Mouse (Mus musculus) stomach, embryonic 16.5 days (tissue): ENCODE data around the gene Ccni. TPM values are rescaled to one million over a fixed set of nuclear protein-coding genes. Genes with fewer than 3 reads are reported as not detected.

Experiments used
- ATAC-seq: fragments of 200-750 bp; cut with Nextera tagmentation; 2 replicates; pipeline ENCODE4 v1.8.0; 2017; ENCODE audit warnings: moderate number of reproducible peaks, moderate TSS enrichment; ENCODE audit not compliant: insufficient read depth, low FRiP score
- H3K27ac ChIP-seq: fragments of 300-500 bp; sonication (generic); 2 replicates; pipeline ENCODE4 v1.5.1; 2014; ENCODE audit warnings: low read length
- H3K27me3 ChIP-seq: fragments of 300-500 bp; sonication (generic); 2 replicates; pipeline ENCODE4 v1.6.1; 2014; ENCODE audit warnings: low read length, control low read depth, mixed read lengths; ENCODE audit not compliant: control insufficient read depth, insufficient read depth
- H3K36me3 ChIP-seq: fragments of 300-500 bp; sonication (generic); 2 replicates; pipeline ENCODE4 v1.6.1; 2014; ENCODE audit warnings: low read length; ENCODE audit not compliant: control insufficient read depth, insufficient read depth
- H3K4me1 ChIP-seq: fragments of 300-500 bp; sonication (generic); 2 replicates; pipeline ENCODE4 v1.6.1; 2014; ENCODE audit warnings: low read length, control low read depth, mixed read lengths; ENCODE audit not compliant: control insufficient read depth, insufficient read depth
- H3K4me2 ChIP-seq: fragments of 300-500 bp; sonication (generic); 2 replicates; pipeline ENCODE4 v1.6.1; 2014; ENCODE audit warnings: low read depth, low read length, mixed read lengths
- H3K4me3 ChIP-seq: fragments of 300-500 bp; sonication (generic); replicated peaks from 2 replicates; pipeline ENCODE4 v1.5.1; 2014; ENCODE audit warnings: mild to moderate bottlenecking, low read length
- H3K9ac ChIP-seq: fragments of 300-500 bp; sonication (generic); 2 replicates; pipeline ENCODE4 v1.6.1; 2014; ENCODE audit warnings: low read length
- H3K9me3 ChIP-seq: fragments of 300-500 bp; sonication (generic); replicated peaks from 2 replicates; pipeline ENCODE4 v1.6.1; 2016; ENCODE audit warnings: low read length, control low read depth; ENCODE audit not compliant: control insufficient read depth
- WGBS: fragments of 180-500 bp; shearing (Covaris S2); extraction: QIAGEN DNeasy Blood & Tissue Kit; methylation state at CpG from one replicate; pipeline ENCODE4 v1.1.7; 2014; 5-methylcytosine and 5-hydroxymethylcytosine counted together
- polyA plus RNA-seq: library from polyadenylated mRNA; unstranded; fragments of >200 nt; fragmentation: Nextera tagmentation; extraction: Ambion mirVana; gene quantifications from 2 replicates; pipeline ENCODE4 v1.2.1, GENCODE M21; 2015

The Ccni gene
- polyA plus RNA-seq, 1 experiment from 2014 or later: 63.8 TPM

- Histone ChIP-seq H3K4me1 (peaks cover 4% of the 10 kb centered on the region), H3K4me3 (peak overlapping the region; percentile 89), H3K27me3 (no peaks in the 10 kb centered on the region), H3K4me2 (peak overlapping the region; percentile 61), H3K9me3 (no peaks in the 10 kb centered on the region), H3K36me3 (no peaks in the 10 kb centered on the region), H3K27ac (peak overlapping the region; percentile 94), H3K9ac (peak overlapping the region; percentile 96)
- WGBS: 4% methylated on average over 6 of the region's 6 CpGs
- peak; percentile 19; the same call in 1 of the 2 replicates for ATAC-seq
Observed at GRCm38 (mm10) chr5:93207006-93207348, 682 bp upstream of the Ccni start.

- H3K36me3 ChIP-seq: no peaks in the 10 kb centered on the region
- H3K4me1 ChIP-seq: peaks cover 4% of the 10 kb centered on the region
- peak; percentile 30 for ATAC-seq
- under 1% methylated on average over 63 of the region's 63 CpGs for WGBS
- peak overlapping the region; percentile 94 for H3K27ac ChIP-seq
- no peaks in the 10 kb centered on the region for H3K9me3 ChIP-seq
- peak overlapping the region; percentile 90 for H3K4me2 ChIP-seq
- H3K9ac ChIP-seq: peak overlapping the region; percentile 96
- H3K27me3 ChIP-seq: no peaks in the 10 kb centered on the region
- peak overlapping the region; percentile 89 for H3K4me3 ChIP-seq
Observed at GRCm38 (mm10) chr5:93205371-93206108, 755 bp downstream of the Ccni start.

GRCm38 (mm10) chr5:93201181-93201580 is 5.1 kb downstream of the Ccni start:
- no peak overlapping the region for H3K4me2 ChIP-seq
- WGBS: 70% methylated on average over 1 of the region's 1 CpGs
- no peak overlapping the region for H3K9ac ChIP-seq
- no peak for ATAC-seq
- H3K4me3 ChIP-seq: no peak overlapping the region
- peaks cover 6% of the 10 kb centered on the region for H3K4me1 ChIP-seq
- no peaks in the 10 kb centered on the region for H3K27me3 ChIP-seq
- no peak overlapping the region for H3K27ac ChIP-seq
- peaks cover 6% of the 10 kb centered on the region; the same call in 1 of the 2 replicates for H3K36me3 ChIP-seq
- H3K9me3 ChIP-seq: no peaks in the 10 kb centered on the region

DNA sequence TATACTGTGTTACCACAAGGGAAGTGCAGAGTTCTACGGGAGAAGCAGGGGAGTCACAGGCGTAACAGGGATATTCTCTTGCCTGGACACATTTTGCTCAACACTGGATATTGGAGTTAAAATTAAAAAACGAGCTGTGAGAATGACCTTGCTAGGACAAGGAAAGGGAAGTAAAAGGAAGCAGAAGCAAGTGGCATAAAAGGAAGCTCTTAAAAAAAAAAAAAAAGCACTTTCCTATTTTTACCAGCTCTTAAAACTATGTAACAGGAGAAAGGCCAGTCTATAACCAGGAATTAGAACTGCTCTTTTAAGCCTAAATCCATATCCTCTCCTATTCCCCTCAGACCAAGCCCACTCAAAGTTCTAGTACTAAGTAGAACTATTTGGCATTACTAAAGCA is 8.1 kb downstream of the Ccni start:
- Histone ChIP-seq H3K36me3 (peaks cover 6% of the 10 kb centered on the region; the same call in 1 of the 2 replicates), H3K9me3 (no peaks in the 10 kb centered on the region), H3K27me3 (no peaks in the 10 kb centered on the region), H3K4me1 (peaks cover 2% of the 10 kb centered on the region; the same call in 1 of the 2 replicates), H3K27ac (no peak overlapping the region), H3K4me3 (no peak overlapping the region), H3K9ac (no peak overlapping the region), H3K4me2 (no peak overlapping the region)
- ATAC-seq: no peak
- WGBS: 84% methylated on average over 3 of the region's 3 CpGs

GRCm38 (mm10) chr5:93190428-93190827 is 15.9 kb downstream of the Ccni start:
- H3K27ac ChIP-seq: no peak overlapping the region
- no peaks in the 10 kb centered on the region for H3K27me3 ChIP-seq
- ATAC-seq: no peak
- no peak overlapping the region for H3K4me2 ChIP-seq
- H3K9ac ChIP-seq: no peak overlapping the region
- H3K36me3 ChIP-seq: peaks cover 7% of the 10 kb centered on the region; the same call in 1 of the 2 replicates
- H3K4me1 ChIP-seq: no peaks in the 10 kb centered on the region
- H3K9me3 ChIP-seq: no peaks in the 10 kb centered on the region
- no peak overlapping the region for H3K4me3 ChIP-seq
- 97% methylated on average over 5 of the region's 5 CpGs for WGBS

DNA sequence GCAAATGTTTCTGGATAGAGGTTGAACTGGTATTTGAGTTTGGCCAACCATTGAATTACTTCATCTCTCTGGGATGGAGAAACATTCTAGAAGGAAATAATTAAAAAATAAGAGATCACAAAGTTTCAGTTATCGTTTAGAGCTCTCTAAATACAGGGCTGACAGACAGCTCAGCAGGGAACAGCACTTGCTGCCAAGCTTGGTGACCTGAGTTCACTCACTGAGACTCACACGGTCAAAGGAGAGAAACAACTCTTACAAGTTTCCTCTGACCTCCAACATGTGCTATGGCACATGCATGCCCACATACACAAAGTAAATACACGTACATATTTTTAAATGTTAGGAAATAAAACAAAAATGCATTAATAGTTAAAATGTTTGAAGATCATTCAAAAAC is 16.7 kb downstream of the Ccni start:
- ATAC-seq: no peak
- no peaks in the 10 kb centered on the region for H3K27me3 ChIP-seq
- H3K4me3 ChIP-seq: no peak overlapping the region
- no peak overlapping the region for H3K27ac ChIP-seq
- H3K4me1 ChIP-seq: no peaks in the 10 kb centered on the region
- H3K9me3 ChIP-seq: no peaks in the 10 kb centered on the region
- no peak overlapping the region for H3K4me2 ChIP-seq
- H3K36me3 ChIP-seq: peaks cover 10% of the 10 kb centered on the region; the same call in 1 of the 2 replicates
- no peak overlapping the region for H3K9ac ChIP-seq
- WGBS: 77% methylated on average over 3 of the region's 3 CpGs

DNA sequence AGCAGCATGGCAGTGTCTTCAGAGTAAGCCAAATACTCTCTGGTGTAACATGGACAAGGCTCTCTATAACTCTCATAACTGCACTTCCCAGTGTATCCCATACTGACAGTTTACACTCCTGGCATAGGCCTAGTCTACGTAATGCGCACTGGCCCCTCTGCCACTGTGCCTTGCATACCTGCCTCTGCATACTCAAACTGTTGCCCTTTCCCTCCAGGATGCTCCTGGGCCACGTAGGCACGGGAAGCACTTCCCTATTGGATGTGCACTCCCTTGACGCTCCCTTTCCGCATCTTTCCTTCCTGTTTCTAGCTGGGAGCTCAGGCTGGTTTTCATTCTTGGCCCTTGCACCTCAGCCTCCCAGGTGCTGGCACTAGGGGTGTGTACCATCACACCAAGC is 21.7 kb downstream of the Ccni start:
- ATAC-seq: no peak
- no peaks in the 10 kb centered on the region for H3K27me3 ChIP-seq
- no peak overlapping the region for H3K27ac ChIP-seq
- H3K4me3 ChIP-seq: no peak overlapping the region
- H3K4me2 ChIP-seq: no peak overlapping the region
- H3K9me3 ChIP-seq: no peaks in the 10 kb centered on the region
- H3K4me1 ChIP-seq: no peaks in the 10 kb centered on the region
- no peak overlapping the region for H3K9ac ChIP-seq
- 88% methylated on average over 6 of the region's 6 CpGs for WGBS
- H3K36me3 ChIP-seq: peaks cover 13% of the 10 kb centered on the region; the same call in 1 of the 2 replicates

GRCm38 (mm10) chr5:93183311-93183710 is 23.0 kb downstream of the Ccni start:
- Histone ChIP-seq H3K9ac (no peak overlapping the region), H3K36me3 (peaks cover 13% of the 10 kb centered on the region; the same call in 1 of the 2 replicates), H3K27ac (no peak overlapping the region), H3K4me1 (no peaks in the 10 kb centered on the region), H3K27me3 (no peaks in the 10 kb centered on the region), H3K4me3 (no peak overlapping the region), H3K4me2 (no peak overlapping the region), H3K9me3 (no peaks in the 10 kb centered on the region)
- no peak for ATAC-seq
- 78% methylated on average over 6 of the region's 6 CpGs for WGBS

DNA sequence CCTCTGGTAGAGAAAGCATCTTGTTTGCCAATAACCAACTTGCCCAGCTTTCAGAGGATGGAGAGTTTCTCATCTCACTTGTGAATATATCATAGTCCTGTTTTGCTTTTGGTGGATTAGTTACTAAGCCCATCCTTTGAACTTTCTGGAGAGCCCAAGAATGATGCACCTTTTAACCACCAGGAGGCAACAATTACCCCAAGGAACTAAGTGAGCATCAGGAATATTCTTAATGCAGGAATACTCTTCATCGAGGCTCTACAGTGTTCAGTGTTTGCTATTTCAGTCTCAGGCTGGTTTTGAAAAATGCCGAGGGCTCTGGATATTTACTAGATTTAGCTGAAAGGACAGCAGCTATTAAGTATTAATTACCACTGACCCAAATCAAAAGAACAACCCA is 26.0 kb downstream of the Ccni start:
- 65% methylated on average over 2 of the region's 2 CpGs for WGBS
- H3K36me3 ChIP-seq: peaks cover 8% of the 10 kb centered on the region; the same call in 1 of the 2 replicates
- ATAC-seq: no peak
- H3K9me3 ChIP-seq: no peaks in the 10 kb centered on the region
- H3K4me2 ChIP-seq: no peak overlapping the region
- no peak overlapping the region for H3K9ac ChIP-seq
- H3K4me3 ChIP-seq: no peak overlapping the region
- H3K4me1 ChIP-seq: no peaks in the 10 kb centered on the region
- no peak overlapping the region for H3K27ac ChIP-seq
- no peaks in the 10 kb centered on the region for H3K27me3 ChIP-seq
